Mouse (Mus musculus) gastrocnemius, postnatal 4 days (tissue): ENCODE data around the gene Chil4. TPM values are rescaled to one million over a fixed set of nuclear protein-coding genes. Genes with fewer than 3 reads are reported as not detected.

ENCODE experiments used
- DNase-seq, 2 experiments: peaks; one replicate each; pipeline ENCODE4 v3.0.0; 2021 to 2022; ENCODE audit warnings: low spot score in 2 of 2, mixed read lengths in 2 of 2
- total RNA-seq, 2 experiments: library from RNA; stranded (reverse); gene quantifications; 2 replicates each; pipeline ENCODE4 v1.2.3; 2021

Gene Chil4
- total RNA-seq, 2 experiments from 2014 or later, result not detected

DNA sequence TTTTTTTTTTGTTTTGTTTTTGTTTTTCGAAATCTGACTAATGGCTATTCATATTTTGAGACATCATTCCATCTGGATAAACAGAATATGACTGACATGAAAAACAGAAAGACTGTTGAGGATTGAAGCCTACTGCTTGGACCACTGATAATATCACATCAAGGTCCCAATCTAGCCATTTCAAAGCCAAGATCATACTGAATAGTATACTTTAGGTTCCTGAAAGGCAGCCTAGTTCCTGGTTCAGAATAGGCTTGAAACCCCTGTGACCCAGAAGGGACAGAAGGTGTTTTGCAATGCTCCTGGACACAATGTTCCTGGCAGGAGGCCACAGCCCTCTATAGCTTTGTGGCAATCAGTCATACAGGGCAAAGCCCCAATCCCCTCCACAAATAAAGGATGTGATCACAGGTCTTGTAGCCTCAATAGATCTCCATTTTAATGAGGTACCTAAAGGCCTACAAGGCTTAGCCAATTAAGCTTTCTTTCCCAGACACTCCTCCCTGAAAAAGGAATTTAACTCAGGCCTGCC, 48.7 kb downstream of the Chil4 start:
- DNase-seq, result no peak

DNA sequence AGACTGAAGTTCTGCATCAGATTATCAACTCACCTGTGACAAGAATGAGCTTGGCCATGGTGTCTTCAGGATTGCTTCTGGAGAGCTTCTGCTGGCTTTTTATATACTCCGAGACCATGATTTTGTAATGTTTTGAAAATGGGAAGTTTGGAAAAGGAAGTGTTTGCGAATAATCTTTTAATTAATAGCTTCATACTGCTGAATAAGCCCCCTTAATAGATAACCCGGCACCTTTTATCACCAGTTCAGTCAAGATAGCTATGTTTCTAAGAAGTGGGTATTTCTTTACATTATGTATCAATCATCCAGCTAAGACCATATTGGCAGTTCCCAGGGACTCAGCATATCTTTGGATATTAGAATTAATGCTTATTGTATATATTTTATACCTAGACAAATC, 51.8 kb downstream of the Chil4 start, which contains the start of gene Chil3:
TSS of gene Chil3 (minus strand) at position 101 of the 400 bp plus-strand sequence.
- no peak for DNase-seq

DNA sequence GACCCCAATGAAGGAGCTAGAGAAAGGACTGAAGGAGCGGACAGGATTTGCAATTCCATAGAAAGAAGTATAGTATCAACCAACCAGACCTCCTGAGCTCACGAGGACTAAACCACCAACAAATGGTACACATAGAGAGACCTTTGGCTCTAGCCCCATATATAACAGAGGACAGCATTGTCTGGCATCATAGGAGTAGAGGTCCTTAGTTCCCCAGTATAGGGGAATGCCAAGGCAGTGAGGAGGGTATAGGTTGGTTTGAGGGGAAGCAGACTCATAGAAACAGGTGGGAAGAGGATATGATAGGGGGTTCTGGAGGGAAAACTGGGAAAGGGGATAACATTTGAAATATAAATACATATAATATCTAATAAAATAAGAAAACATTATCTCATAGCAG, 64.9 kb downstream of the Chil4 start:
- no peak for DNase-seq

Other genes with a start within 250 kb of the Chil4 start
- 1 to 10 TPM; 1.2 to 1.8 TPM for gene Ovgp1, start 245.8 kb downstream of the Chil4 start, total RNA-seq
- gene Pifo, start 204.9 kb downstream of the Chil4 start, total RNA-seq, result not detected
- gene Chil5, start 186.7 kb downstream of the Chil4 start, total RNA-seq, result not detected
- not detected for gene Chia1, start 106.3 kb downstream of the Chil4 start, total RNA-seq
- gene Chil3, start 51.9 kb downstream of the Chil4 start, total RNA-seq, result under 1 TPM in 1 of 2 experiments, not detected in 1; 0.60 TPM
- gene Chil6, start 186.7 kb upstream of the Chil4 start, total RNA-seq, result not detected